Mouse (Mus musculus) adrenal gland, postnatal 14 days (tissue): ENCODE results near the gene S100a9. TPM values are rescaled to one million over a fixed set of nuclear protein-coding genes. Genes with fewer than 3 reads are reported as not detected.

Experiments
- DNase-seq: peaks from one replicate; pipeline ENCODE4 v3.0.0; 2021; ENCODE audit warnings: mixed read lengths
- long read RNA-seq, 2 experiments: library from polyadenylated mRNA; stranded (forward); transcript quantifications; one replicate each; pipeline ENCODE4 v2.0.0; 2021
- total RNA-seq: library from RNA; stranded (reverse); gene quantifications from 2 replicates; pipeline ENCODE4 v1.2.3, GENCODE M21; 2021

Gene S100a9
- total RNA-seq: 12.2 and 30.5 TPM in 2 replicates
- long read RNA-seq, experiment 1, partial matches to known transcripts: 0 of 4 reads
- long read RNA-seq, experiment 1, other reads (novel, unspliced or antisense): 0 of 4 reads
- long read RNA-seq, experiment 2, partial matches to known transcripts: 0 of 4 reads
- long read RNA-seq, experiment 2, other reads (novel, unspliced or antisense): 1 of 4 reads

DNA sequence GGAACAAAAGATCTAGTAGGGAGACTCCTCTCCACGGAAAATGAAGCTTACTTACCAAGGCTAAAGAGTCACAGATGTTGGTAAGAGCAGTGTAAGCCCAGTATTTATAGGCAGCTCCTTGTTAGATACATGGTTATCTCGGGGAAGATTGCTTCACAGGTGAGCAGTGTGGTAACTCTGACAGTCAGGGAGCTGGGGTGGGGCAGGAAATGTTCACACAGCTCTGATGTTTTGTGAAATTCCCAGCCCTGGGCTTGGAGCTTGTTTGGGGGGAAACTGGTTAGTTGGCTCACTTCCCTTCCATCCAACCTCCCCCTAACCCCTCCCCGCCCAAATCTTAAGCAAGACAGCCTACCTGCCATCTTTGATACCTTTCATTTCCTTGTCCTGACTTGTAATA is at the start of gene S100a9:
S100a9 (minus strand) TSS at position 109 of the 400 bp plus-strand sequence.
- no peak for DNase-seq

DNA sequence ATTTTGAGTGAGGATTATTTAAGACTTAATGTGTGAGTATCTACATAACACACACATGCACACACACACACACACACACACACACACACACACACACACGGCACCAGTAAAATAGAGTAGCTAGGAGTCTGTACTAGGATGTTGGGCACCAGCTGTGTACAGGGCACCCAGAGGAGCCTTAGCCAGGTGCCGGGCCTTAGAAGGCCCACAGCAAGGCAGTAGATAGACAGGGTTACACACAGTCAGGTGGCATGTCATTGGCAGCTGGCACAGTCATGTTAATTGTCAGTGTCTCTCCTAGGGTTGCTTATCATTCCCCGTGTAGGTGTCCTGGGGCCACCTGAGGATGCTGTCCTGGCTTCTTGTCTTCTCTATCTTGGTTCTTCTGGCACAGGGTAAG is 31.1 kb upstream of the S100a9 start, which contains the start of gene Pglyrp4:
Pglyrp4 (plus strand) TSS at position 301 of the 400 bp plus-strand sequence.
- DNase-seq: no peak

DNA sequence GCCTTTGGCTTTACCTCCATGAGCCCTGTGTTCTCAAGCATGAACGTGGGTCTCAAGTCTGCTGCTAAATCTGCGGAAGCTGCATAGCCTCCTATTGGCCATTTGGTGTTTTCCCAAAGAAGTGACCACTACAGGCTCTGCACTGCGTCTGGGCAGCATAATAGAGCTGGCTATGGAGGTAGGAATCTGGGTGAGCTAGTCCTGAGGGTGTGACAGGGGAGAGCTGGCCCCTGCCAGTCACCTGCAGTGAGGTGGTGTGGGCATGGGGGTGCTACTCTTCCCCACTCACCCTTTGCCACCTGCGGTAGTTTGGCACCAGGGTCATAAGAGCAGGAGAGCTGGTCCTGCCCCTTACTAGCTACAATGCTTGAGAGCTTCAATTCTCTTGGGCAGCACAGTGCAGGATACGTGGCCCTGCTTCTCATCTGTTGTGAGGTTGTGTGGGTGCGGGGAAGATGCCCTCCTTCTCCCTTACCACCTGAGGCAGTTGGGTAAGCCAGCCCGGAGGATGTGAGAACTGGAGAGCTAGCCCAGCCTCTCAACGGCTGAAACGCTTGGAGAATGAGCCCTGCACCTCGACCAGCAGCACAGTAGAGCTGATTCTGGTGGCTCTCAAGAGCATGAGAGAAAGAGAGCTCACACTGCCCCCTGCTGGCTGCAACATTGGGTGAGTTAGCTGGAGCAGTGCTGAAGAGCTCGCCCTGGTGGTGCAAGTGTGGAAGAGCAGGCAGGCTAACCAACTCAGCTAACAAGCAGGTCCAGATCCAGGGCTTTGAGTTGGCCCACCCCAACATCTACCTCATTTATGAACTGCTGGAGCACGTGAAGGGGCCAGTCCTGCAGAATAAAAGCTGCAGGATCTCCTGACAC is 14.3 kb upstream of the S100a9 start:
- DNase-seq: peak; percentile 91

DNA sequence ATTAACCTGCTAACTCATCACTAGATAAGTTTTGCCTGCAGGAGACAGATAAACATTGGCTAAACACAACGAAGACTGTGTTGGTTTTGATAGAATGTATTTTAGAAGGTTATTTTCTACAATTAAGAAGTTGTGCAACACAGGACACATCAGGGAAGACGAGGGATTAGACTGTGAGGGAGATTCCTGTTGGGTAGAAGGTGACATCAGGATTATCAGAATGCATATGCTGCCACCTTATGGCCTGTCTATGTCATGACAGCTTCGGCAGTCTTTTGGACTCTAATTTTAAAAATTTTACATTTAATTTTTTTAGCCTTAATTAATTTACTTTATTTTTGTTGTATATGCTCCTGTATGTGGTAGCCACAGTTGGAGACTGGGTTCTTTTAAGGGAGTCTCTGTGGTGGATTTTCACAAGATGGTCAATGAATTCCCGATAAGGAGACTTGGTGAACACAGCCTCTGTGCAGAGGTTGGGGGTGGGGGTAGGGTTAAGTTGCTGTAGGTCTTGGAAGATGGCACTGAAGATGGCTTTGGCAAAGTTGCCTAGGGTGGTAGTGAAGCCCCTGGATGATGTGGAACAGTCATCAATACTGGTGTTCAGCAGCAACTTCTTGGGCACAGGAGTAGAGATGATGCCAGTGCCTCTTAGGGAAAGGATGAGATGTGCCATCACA is 13.1 kb upstream of the S100a9 start:
- peak; percentile 35 for DNase-seq

DNA sequence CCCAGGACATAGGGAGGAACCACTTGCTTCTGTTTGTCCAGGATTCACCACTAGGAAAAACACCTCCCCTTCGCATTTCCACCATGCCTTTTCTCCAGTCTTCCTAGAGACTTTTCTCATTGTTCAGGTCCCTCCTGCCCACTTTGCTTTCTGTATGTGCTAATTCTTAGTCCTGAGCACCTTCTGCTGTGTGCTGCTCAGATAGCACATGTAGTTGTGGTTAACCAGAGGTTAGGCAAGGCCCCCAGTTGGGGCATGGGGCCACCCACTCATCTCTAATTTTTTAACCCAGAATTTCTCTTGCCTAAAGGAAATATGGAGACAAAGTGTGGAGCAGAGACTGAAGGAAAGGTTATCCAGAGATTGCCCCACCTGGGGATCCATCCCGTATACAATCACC is 6.7 kb upstream of the S100a9 start:
- DNase-seq: no peak

DNA sequence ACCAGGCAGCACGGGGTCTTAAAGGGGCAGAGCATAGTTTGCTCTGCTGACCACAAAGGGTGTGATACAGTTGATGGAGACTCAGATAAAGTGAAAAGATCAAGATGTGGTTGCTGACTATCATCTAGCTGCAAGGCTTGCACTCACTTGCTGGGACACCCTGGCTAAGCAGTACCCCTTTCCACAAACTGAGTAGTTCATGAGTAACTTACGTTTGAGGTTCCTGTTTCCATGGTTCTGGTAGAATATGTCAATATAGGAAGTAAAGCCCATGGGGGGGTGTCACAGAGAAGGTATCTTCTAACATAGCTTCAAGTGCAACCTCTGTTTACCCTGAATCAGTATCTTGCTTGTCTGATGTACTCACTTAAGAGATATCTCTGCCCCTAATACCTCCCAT is 2.0 kb downstream of the S100a9 start:
- DNase-seq: no peak

DNA sequence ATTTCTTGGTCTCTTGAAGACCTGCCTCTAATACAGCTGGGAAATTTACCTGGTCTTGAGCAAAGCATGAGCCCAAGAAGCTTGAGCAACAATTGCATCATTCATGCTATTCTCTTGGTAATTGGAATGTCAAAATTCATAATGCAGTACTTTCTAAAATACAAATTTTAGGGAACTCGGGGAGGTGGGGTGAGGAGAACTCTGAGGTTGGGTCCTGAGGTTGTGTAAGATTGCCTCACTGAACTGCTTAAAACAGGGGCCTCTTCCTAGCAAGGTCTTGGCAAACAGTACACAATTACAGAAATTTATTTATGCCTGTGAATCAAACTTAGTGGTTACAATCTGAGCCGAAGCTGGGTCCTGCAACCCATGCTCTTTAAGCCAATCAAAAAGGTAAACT is 8.7 kb downstream of the S100a9 start:
- DNase-seq: no peak

DNA sequence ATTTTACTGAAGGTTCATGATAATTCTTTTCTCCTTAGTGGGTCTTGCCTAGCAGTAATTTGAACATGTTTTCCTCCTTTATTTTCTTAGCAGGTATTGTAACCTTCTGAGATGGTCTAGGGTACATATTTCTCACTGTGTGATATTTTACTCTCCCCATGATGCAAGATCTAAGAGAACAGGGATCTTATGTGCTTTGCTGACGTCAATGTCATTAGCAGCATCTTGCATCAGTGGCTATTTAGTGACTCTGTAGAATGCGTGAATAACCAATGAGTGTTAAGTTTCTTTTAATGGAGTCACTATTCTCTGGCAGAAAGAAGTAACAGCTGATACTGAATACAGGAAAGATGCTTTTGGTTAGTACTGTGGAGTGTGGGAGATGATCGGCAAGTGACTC is 11.6 kb downstream of the S100a9 start:
- DNase-seq: no peak

DNA sequence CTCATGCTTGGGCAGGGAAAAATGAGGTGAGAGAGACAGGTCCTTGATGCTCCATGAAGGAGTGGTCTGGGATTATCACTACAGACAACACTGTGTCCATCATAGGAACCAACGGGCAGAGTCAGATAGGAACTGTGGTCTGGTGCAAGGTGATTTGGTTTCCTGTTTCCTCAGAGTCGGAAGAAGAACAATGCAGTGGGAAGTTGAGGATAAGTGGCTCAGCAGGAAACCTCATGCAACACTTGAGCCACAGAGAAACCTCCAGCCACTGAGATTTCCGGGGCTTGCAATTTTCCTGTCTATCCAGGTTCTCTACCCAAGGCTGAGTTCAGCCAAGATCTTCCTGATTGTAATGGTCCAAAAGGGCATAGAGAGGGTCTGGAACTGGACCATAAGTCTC is 16.9 kb downstream of the S100a9 start:
- no peak for DNase-seq

DNA sequence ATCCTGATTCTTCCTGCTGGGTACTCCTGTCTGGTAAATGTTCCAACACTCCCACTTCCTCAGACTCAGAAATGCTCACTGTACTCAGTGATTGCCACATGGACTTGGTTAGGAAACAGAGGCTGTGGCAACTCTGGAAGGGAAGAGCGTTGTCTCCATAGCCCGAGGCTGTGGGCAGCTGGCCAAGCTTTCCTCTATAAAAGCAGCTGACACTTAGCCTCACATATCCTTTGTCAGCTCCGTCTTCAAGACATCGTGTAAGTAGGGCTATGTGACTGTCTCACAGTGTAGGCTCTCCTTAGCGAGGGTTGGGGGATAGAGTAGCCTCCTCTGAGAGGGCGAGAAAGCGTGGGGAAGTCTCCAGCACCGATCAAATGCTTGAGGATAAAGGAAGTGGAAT is 26.7 kb downstream of the S100a9 start, which contains the start of gene S100a8:
S100a8 (plus strand) TSS at position 133 of the 400 bp plus-strand sequence.
- DNase-seq: peak; percentile 70

DNA sequence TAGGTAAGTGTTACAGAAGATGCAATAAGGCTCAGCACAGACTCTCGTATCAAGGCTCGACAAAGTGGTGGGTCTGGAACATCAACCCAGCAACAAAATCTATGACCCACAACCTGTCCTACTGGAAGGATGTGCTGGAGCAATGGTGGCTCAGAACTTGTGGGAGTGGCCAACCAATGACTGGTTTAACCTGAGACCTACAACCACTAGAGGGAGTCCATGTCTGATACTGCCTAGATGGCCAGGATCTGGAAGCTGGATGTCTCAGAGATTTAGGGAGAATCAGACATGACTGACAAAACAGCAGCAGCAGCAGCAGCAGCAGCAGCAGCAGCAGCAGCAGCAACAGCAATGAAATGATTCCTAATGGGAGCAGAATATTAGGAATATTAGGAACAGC is 31.3 kb downstream of the S100a9 start:
- peak; percentile 16 for DNase-seq

DNA sequence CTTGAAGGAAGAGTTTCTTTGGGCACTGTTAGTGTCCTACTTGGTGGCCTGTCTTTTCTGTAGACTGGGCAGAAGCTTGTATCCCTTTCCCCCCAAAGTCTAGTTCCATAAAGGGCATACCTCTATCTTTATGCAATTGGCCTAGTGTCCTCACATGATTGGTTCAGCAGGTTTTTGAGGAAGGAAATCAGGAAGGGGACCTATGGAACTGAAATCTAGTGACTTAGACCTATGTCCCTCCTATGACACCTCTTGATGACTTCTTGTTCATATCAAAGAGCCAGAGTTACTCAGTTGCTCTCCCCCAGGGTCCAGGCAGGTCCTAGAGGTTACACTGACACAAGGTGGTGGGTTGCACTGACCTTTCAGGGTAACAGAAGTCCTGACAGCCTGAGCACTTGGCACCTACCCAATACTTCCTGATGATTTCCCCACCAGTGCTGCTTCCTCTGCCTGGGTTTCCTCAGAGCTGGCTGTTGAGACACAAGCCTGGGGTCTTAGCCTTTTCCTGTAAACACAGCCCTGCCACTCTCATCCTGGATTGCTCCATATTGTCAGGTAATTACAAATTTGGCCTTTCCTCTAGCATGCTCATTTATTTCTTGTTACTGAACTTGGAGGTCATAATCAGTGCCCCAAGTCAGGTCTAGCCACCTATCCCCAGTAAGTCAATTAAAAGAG is 36.0 kb downstream of the S100a9 start:
- DNase-seq: no peak

DNA sequence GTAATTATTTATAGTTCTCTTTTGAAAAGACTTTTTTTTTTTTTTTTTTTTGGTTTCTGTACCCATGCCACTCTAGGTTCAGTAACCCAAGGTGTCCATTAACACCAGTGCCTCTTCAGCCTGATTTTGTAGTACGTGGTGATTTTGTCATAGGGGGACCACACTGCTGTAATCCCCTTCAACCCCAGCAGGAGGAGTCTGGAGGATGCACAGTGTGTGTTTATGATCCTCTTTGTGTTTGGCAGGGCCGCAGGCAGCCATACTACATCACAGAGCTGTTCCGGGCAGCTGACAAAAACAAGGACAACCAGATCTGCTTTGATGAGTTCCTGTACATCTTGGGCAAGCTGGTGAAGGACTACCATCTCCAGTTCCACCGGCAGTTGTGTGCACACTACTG is 38.1 kb downstream of the S100a9 start:
- DNase-seq: no peak

DNA sequence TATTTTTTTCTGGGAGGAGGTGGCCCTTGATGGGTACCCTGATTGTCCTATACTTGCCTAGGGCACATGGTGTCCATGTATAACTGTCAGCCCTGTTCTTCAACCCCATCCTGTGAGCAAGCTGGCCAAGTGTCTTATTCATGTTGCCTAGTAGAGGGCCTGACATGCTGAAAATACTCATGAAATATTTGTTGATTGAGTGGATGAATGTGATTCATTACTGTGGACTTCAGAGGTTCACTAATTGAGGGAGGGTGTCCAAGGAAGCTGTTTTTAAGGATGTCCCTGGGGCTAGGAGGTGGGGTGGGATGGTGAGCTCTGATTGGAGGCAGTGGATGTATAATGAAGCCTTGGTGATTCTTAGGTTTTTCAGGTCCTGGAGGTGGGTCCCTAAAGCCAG is 41.8 kb downstream of the S100a9 start, which contains the start of gene S100a7a:
S100a7a (plus strand) TSS at position 301 of the 400 bp plus-strand sequence.
- DNase-seq: no peak

DNA sequence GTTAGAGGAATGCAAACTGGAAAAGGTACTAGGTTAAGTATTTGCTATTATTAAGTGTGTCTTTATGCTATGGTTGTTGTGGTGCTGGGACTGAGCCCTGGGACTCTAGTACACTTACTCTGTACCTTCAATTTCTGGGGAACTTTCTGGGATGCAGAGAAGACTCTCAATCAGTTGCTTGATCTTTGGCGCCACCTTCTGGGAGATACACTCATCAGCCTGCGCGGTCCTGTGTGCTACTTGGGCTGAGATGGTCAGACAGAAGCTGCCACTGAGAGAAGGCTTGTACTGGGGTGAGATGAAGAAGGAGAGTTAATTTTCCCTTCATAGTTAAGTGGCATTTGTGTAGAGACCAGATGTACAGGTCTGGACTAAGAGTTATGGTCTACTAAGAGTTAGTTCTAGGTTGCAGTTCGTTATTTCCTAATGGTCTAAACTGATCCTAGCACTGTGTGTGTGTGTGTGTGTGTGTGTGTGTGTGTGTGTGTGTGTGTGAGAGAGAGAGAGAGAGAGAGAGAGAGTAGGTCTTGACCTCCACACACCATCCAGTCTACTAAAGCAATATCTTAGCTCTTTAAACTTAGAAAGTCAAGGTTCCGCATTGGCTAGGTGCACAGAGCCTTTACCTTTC is 42.5 kb downstream of the S100a9 start:
- peak; percentile 81 for DNase-seq

DNA sequence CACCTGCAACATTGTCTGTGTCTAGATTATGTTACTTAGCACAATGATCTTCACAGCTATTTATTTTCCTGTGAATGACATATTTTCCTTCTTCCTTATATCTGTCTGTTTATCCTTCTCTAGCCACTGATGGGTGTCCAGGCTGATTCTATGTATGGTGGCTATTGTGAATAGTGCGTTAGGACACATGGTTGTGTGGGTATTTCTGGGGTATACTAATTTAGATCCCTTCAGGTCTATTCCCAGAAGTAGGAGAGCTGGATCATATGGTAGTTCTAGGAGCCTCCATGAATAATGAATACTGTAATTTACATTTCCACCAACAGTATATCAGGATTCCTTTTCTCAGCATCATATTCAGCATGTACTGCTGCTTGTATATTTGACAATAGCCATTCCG is 45.7 kb downstream of the S100a9 start:
- no peak for DNase-seq

DNA sequence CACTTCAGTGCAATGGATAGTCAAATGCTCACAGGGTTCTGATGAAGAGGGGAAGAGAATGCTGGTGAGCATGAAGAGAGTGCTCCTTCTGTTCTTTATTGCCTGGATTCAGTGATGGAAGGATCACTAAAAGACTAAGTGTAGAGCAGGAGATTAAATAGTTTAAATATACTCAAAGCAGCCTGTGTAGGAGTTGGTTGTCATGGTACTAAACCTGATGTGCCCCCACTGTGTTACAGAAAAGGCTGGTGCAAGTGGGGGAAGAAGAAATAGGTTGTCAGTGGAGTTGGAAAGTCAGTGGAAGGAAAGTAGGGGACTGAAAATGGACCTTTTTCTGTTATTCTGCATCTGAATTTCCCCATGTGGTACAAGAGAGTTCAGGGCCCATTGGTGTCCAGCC is 46.5 kb downstream of the S100a9 start:
- DNase-seq: no peak

DNA sequence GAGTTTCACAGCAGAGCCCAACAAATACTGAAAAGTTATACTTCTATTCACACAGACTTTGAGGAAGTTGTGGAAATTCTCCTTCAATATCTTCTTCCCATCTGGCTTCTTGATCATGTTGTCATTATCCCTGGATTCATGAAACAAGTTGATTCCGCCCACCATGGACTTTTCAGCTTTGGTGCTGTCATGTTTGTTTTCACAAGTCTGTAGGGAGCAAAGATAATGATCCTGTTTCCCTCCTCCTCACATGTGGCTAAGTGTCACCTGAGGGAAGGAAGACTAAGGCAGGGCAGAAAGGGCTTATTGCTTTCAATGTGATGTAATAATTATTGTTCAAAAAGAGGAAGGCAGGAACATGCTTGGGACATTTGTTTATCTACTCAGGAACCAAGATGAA is 48.2 kb downstream of the S100a9 start:
- no peak for DNase-seq

DNA sequence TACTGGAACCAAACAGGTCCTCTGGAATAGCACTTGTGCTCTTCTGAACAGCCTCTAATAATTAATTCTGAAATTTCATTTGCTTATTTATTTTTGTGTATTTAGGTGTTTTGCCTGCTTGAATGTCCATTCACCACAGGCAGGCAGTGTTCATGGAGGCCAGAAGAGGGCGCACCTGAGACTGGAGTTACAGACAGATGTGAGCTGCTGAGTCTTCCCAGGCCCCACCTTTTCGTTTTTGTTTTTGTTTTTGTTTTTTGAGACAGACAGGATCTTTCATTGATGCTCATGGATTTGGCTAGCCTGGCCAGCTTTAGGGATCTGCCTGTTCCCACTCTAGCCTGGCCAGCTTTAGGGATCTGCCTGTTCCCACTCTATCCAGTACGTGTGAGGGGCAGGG is 51.3 kb downstream of the S100a9 start:
- peak; percentile 77 for DNase-seq
